Mouse (Mus musculus) heart, adult 2 months (tissue): Measurements from ENCODE around the gene Hmx1. TPM values are rescaled to one million over a fixed set of nuclear protein-coding genes. Genes with fewer than 3 reads are reported as not detected.

ENCODE experiments used
- DNase-seq, 2 experiments: peaks; one replicate each; pipeline ENCODE4 v3.0.0; 2021
- H3K27ac ChIP-seq: fragments of 200-600 bp; 2 replicates; pipeline ENCODE4 v1.8.1; 2022
- H3K27me3 ChIP-seq: fragments of 200-500 bp; 2 replicates; pipeline ENCODE4 v1.6.1; 2012; ENCODE audit warnings: mild to moderate bottlenecking, low read length, inconsistent platforms, mixed read lengths; ENCODE audit not compliant: control insufficient read depth, insufficient read depth
- H3K36me3 ChIP-seq: fragments of 200-500 bp; 2 replicates; pipeline ENCODE4 v1.6.1; 2012; ENCODE audit warnings: low read length, inconsistent platforms; ENCODE audit not compliant: control insufficient read depth, insufficient read depth
- H3K4me1 ChIP-seq: fragments of 200-500 bp; 2 replicates; pipeline ENCODE4 v1.6.1; 2011; ENCODE audit warnings: low read length; ENCODE audit not compliant: control insufficient read depth, insufficient read depth
- H3K4me3 ChIP-seq: fragments of 200-600 bp; 2 replicates; pipeline ENCODE4 v1.8.1; 2022
- H3K79me2 ChIP-seq: fragments of 200-500 bp; replicated peaks from 2 replicates; pipeline ENCODE4 v1.6.1; 2012; ENCODE audit warnings: mild to moderate bottlenecking, inconsistent platforms, low read length, moderate library complexity, mixed read lengths; ENCODE audit not compliant: control insufficient read depth, insufficient read depth
- H3K9ac ChIP-seq: fragments of 200-500 bp; 2 replicates; pipeline ENCODE4 v1.6.1; 2012; ENCODE audit warnings: low read depth, mild to moderate bottlenecking, control low read depth, inconsistent platforms, low read length, mixed read lengths
- CTCF ChIP-seq: fragments of 200-600 bp; IDR thresholded peaks from 2 replicates; pipeline ENCODE4 v1.8.1; 2022; ENCODE audit warnings: antibody characterized with exemption, mild to moderate bottlenecking, moderate library complexity
- EP300 ChIP-seq: fragments of 200-500 bp; IDR thresholded peaks from 2 replicates; pipeline ENCODE4 v1.6.1; 2011; ENCODE audit warnings: low read depth, low read length, control low read depth; ENCODE audit not compliant: insufficient read depth
- POLR2A ChIP-seq: fragments of 200-500 bp; IDR thresholded peaks from 2 replicates; pipeline ENCODE4 v1.6.1; 2011; ENCODE audit warnings: mild to moderate bottlenecking, low read depth, low read length, control low read depth; ENCODE audit not compliant: insufficient read depth
- WGBS: fragments of 180-500 bp; shearing (Covaris S2); methylation state at CpG from one replicate; pipeline ENCODE4 v1.1.7; 2018; 5-methylcytosine and 5-hydroxymethylcytosine counted together
- intact Hi-C: fragments of 180-260 bp; cut with DNase I; formaldehyde crosslinking; loops from one replicate; pipeline ENCODE4 v1.15.1; 2025
- polyA plus RNA-seq: library from polyadenylated mRNA; depleted of rRNA; stranded (reverse); fragments of >200 nt; gene quantifications from 2 replicates; pipeline ENCODE4 v1.2.3, GENCODE M21; 2012
- total RNA-seq, 2 experiments: library from RNA; stranded (reverse); gene quantifications; 2 replicates each; pipeline ENCODE4 v1.2.3; 2021

The Hmx1 gene
- total and polyA plus RNA-seq, 3 experiments: not detected

DNA sequence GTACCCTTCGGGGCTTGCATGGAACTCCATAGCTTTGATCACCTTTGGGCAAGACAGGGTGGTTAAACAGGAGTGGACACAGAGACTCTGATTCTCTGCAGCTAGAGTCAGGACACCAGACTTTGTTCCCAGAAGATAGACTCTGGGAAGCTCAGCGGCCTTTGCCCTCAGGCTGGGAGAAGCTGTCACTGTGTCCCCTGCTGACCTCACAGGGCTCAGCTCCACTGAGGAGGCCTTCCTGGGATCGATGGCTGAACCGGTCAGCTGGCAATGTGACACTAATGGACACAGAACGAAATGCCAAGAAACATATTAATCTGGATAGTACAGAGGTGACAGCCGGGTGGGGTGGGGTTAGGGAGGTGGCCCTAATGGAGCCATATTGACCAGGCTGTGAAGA is 39.0 kb downstream of the Hmx1 start:
- WGBS: 73% methylated on average over 6 of the region's 6 CpGs
- TF ChIP-seq POLR2A (no peak), EP300 (no peak), CTCF (no peak)
- H3K36me3 ChIP-seq: no peaks in the 10 kb centered on the region
- H3K9ac ChIP-seq: no peak overlapping the region
- no peaks in the 10 kb centered on the region; the same call in 1 of the 2 replicates for H3K27me3 ChIP-seq
- no peak overlapping the region for H3K27ac ChIP-seq
- intact Hi-C loops: no loop called here
- H3K4me3 ChIP-seq: no peak overlapping the region
- H3K79me2 ChIP-seq: no peaks in the 10 kb centered on the region
- no peak for DNase-seq
- no peaks in the 10 kb centered on the region for H3K4me1 ChIP-seq

DNA sequence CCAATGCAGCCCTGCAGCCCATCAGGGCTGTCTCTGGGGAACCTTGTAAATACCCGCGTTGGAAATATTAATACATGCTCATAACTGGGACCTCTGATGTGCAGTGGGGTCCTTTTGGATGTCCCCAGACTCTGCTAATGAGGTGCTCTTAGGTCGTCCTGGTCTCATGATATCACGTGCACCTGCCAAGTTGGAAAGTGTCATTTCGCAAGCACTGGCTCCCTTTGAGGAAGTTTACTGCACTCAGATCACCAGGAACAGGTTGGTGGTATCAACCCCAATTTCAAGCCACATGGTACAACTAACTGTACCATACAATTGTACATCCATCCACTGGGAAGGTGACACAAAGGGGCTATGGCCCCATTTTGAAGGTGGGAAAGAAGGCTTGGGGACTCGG is 39.5 kb downstream of the Hmx1 start:
- no peak for DNase-seq
- Histone ChIP-seq H3K36me3 (no peaks in the 10 kb centered on the region), H3K27ac (no peak overlapping the region), H3K79me2 (no peaks in the 10 kb centered on the region), H3K4me3 (no peak overlapping the region), H3K4me1 (no peaks in the 10 kb centered on the region), H3K9ac (no peak overlapping the region), H3K27me3 (no peaks in the 10 kb centered on the region; the same call in 1 of the 2 replicates)
- intact Hi-C loops: no loop called here
- 82% methylated on average over 6 of the region's 6 CpGs for WGBS
- TF ChIP-seq EP300 (no peak), POLR2A (no peak), CTCF (no peak)

DNA sequence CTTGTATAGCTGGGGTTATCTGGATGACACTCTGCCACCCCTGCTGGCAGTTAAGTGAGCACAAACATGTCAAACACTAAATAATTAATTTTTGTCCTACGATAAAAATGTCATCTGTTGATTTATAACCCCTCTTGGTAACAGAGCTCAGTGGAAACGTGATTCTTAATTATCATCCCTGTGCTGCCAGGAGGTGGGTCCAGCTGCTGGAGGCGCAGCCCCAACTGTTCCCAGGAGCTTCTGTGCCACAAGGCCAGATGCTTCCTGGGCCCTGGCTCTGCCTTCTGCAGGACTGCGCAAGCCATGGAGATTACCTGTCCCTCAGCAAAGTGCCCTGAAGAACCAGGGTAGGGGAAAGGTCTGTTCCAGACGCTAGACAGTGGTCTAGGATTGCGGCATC is 43.2 kb downstream of the Hmx1 start:
- TF ChIP-seq POLR2A (no peak), EP300 (no peak), CTCF (no peak)
- Histone ChIP-seq H3K4me3 (no peak overlapping the region), H3K9ac (no peak overlapping the region), H3K4me1 (no peaks in the 10 kb centered on the region), H3K36me3 (no peaks in the 10 kb centered on the region), H3K27me3 (no peaks in the 10 kb centered on the region; the same call in none of the 2 replicates), H3K27ac (no peak overlapping the region), H3K79me2 (no peaks in the 10 kb centered on the region)
- DNase-seq: no peak
- 69% methylated on average over 6 of the region's 6 CpGs for WGBS
- intact Hi-C loops: no loop called here

DNA sequence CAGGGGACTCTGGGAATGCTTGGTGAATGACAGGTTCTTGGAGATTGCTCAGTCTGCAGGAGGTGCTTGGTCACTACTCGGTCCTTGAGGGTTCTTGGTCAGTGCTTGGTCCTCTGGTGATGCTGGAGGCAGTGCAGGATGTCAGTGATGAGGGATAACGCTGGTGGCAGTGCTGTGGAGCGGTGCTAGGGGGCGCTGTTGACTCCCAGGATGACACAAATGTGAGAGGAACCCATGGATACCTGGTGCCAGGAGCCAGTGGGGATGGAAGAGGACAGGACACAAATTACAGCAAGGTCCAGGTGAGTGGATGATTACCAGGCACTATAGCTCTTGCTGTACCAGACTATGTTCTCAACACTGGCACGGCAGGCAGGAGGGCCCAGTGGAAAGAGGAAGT is 45.1 kb downstream of the Hmx1 start:
- H3K9ac ChIP-seq: no peak overlapping the region
- 32% methylated on average over 5 of the region's 5 CpGs for WGBS
- H3K27ac ChIP-seq: no peak overlapping the region
- no peaks in the 10 kb centered on the region for H3K4me1 ChIP-seq
- intact Hi-C loops: no loop called here
- no peaks in the 10 kb centered on the region; the same call in none of the 2 replicates for H3K27me3 ChIP-seq
- no peaks in the 10 kb centered on the region for H3K79me2 ChIP-seq
- DNase-seq: no peak
- TF ChIP-seq EP300 (no peak), CTCF (0 out of 2 replicates have a peak, but pooled peaks have one; percentile 2)
- no peaks in the 10 kb centered on the region for H3K36me3 ChIP-seq
- H3K4me3 ChIP-seq: no peak overlapping the region

DNA sequence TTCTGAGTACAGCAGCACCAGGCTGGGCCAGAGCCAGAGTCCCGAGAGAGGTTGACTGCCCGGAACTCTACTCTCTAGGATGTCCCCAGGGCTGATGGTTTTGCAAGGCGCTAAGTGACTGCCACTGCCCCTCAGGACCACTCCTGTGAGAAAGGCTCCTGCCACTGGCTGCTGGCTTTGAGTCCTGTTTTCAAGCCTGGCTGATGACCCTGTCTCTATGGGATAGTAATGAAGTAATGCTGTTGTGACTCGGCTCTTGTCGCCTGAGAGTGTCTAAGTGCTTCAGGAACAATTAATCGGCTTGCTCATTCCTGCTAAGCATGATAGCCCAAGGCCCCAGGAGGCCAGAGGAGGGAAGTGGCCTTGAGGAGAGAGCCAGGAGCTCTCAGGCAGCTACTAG is 45.8 kb downstream of the Hmx1 start:
- H3K9ac ChIP-seq: no peak overlapping the region
- H3K4me3 ChIP-seq: no peak overlapping the region
- 37% methylated on average over 6 of the region's 6 CpGs for WGBS
- intact Hi-C loops: no loop called here
- H3K27ac ChIP-seq: no peak overlapping the region
- no peaks in the 10 kb centered on the region for H3K36me3 ChIP-seq
- no peak for TF ChIP-seq POLR2A
- H3K4me1 ChIP-seq: no peaks in the 10 kb centered on the region
- peak in 1 of 2 experiments; percentile 3 for DNase-seq
- H3K79me2 ChIP-seq: no peaks in the 10 kb centered on the region
- no peaks in the 10 kb centered on the region; the same call in none of the 2 replicates for H3K27me3 ChIP-seq

DNA sequence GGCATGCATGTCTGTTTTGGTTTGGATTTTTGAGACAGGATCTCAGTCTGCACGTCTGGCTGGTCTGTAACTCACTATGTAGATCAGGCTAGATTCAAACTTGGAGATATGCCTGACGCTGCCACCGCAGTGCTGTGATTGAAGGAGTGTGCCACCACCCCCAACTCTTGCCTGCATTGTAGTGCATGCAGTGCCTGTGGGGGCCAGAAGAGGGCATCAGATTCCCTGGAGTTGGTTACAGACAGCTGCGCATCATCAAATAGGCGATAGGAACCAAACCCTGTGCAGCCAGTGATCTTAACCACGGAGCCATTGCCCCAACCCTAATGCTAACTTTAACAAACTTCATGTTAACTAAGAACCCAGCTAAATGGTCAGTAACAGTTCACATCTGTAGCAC is 49.9 kb downstream of the Hmx1 start:
- no peak for TF ChIP-seq EP300
- H3K36me3 ChIP-seq: no peaks in the 10 kb centered on the region
- WGBS: 77% methylated on average over 6 of the region's 6 CpGs
- no peaks in the 10 kb centered on the region for H3K4me1 ChIP-seq
- H3K27me3 ChIP-seq: no peaks in the 10 kb centered on the region; the same call in none of the 2 replicates
- intact Hi-C loops: no loop called here
- no peaks in the 10 kb centered on the region for H3K79me2 ChIP-seq
- H3K27ac ChIP-seq: no peak overlapping the region
- DNase-seq: no peak
- no peak overlapping the region for H3K4me3 ChIP-seq
- H3K9ac ChIP-seq: no peak overlapping the region

DNA sequence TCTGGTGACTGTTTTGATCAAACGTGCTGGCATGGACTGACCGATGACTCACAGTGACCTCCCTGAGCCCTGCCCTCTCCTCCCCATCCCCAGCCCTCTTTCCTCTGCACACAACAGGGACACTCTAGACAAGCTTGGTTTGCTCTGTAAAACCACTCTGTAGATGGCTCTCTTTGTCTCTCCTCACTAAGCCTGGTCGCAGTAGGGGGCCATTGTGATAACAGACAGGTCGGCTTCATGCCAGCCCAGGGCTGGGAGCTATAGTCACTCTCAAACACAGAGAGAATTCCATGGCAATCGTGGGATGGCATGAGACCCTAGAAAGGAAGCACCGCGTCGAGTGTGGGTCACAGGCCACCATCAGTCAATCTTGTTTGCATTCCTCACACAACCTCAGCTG is 51.6 kb downstream of the Hmx1 start:
- no peak overlapping the region for H3K27ac ChIP-seq
- H3K4me1 ChIP-seq: no peaks in the 10 kb centered on the region
- no peaks in the 10 kb centered on the region; the same call in none of the 2 replicates for H3K27me3 ChIP-seq
- H3K36me3 ChIP-seq: no peaks in the 10 kb centered on the region
- intact Hi-C loops: no loop called here
- WGBS: 63% methylated on average over 8 of the region's 8 CpGs
- no peaks in the 10 kb centered on the region for H3K79me2 ChIP-seq
- no peak overlapping the region for H3K4me3 ChIP-seq
- TF ChIP-seq CTCF (no peak), POLR2A (no peak), EP300 (no peak)
- DNase-seq: no peak
- H3K9ac ChIP-seq: no peak overlapping the region
